Mouse (Mus musculus): ENCODE results near the gene Adra1b.

The Adra1b gene

DNA sequence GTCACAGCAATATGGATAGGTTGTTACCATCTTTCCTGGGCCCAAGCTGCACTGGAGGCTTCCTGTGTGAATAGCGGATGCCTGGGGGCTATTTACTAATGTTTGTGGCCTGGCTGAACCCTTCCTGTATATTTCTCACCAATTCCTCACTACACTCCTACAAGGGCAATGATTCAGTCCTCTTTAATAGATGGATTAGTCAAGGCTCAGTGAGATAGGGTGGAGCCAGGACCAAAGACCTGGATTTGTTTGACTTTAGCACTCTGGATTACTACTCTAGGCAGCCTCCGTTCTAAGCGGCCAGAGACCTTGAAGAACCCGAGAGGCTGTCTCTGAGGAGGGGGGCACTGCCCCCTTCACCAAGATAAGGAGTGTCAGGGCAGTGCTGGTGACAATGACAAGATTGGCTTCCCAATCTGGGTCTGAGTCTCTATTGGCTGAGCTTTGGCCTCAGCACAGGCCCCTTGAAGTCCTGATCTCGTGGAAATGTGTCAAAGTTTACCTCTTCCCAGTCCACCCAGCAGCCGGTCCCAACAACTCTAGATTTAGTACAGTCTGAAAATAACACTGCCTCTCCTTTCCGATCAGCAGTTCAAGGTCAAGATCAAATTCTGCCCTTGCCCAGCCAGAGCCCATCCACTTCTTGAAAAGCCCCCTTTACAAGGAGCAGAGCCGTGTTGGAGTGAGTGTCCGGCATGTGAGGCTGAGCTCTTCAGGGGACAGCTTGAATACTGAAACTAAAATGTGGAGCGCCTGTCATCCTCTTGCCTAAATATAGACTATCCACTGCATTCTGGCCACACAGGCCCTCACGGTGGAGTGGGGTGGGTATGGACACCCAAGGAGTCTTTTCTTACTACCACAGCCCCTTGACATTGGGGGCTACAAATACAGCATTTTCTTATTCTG, 80.2 kb downstream of the Adra1b start:
- DNase-seq (ENCODE audit: low spot score in 2 of 2) = no peak

DNA sequence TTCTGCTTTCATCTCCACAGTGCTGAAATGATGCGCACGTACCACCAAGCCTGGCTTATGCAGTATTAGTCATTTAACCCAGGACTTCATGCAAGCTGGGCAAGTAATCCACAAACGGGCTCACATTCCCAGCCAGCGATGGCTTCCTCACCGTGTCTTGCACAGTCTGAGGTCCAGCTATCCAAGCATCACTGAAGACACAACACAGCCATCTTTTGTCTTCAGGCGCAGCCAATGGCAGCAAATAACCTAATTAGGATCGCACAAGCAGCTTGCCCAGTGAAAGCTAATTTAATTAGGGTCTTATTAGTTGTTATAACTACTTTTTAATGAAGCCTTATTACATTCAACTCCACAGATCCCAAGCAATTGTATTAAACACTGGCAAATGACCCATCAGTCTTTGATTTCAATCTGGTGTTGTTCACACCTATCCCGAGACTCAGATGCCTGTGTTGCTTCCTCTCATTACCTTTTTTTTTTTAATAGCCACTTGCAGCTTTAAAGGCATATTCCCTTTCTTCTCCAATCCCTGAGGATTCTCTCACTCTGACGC, 83.6 kb downstream of the Adra1b start:
- DNase-seq (ENCODE audit: low spot score in 2 of 2) = no peak

DNA sequence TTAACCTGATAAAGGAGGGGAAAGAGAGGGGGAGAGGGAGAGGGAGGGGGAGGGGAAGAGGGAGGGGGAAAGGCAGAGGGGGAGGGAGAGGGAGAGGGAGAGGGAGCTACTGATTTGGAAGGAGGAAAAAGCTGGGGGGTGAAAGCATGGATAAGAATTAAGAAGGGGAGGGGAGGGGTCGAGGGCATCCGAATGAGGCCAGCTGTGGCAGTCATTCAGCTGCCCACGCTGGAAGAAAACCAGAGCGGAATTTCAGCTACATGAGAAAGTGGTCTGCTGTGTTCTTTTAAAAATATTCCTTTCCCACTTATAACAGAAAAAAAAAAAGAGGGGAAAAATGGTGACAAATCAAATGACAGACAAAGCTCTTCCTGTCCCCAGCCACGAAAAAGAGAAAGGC, 88.5 kb downstream of the Adra1b start:
- DNase-seq (ENCODE audit: low spot score in 2 of 2) = no peak

DNA sequence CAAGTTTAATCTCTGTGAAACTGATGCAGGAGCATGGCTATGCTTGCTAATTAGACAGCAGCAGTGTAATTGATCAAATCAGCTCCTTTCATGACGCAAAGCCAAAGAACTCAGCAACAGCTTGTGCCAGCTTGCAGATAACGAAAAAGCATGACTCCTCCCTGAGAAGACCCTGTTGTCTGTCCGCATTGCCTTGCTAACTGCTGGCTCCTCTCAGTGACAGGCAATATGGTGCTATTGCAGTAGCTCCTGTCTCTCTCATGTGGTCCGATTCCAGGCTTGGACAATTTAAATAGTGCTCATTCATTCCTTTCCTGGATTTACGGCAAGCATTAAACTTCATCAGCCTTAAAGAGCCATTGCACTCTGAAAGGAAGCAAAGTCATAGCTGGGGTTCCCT, 93.3 kb downstream of the Adra1b start:
- no peak for DNase-seq (ENCODE audit: low spot score in 2 of 2)

DNA sequence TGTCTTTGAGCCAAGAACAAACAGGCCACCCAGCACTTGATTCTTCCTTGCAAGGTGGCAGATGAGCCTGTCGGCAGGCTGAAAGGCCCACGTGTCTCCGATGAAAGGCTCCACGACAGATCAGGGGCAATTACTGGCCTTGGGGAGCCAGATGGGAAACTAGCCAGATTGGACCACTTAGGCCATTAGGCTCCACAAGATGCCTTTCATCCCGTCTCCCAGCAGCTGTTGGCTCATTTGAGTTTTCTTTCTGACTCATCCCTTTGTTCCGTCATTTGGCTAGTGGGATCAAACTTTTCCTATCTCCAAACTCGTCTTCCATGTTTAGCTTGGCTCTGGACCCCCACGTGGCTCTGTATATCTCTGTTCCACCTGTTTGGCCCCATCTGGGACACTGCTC, 105.0 kb downstream of the Adra1b start:
- no peak for DNase-seq (ENCODE audit: low spot score in 2 of 2)

DNA sequence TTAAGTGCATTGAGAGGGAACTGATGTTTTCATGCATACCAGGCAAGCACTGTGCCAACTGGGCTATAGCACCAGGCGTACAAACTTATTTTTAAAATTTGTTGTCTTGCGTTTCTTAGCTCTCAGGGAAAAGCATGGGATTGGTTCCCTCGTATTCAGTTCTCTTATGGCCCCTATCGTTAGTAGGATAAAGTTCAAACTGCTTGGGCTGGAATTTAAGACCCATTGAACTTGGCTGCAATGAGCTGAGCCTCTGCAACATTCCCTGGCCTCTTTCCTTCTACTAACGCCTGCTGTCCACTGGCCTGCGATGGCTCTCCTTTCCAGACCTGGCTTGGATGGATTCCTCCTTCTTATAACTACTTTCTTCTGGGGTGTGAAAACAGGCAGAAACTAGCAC, 110.6 kb downstream of the Adra1b start:
- no peak for DNase-seq (ENCODE audit: low spot score in 2 of 2)

DNA sequence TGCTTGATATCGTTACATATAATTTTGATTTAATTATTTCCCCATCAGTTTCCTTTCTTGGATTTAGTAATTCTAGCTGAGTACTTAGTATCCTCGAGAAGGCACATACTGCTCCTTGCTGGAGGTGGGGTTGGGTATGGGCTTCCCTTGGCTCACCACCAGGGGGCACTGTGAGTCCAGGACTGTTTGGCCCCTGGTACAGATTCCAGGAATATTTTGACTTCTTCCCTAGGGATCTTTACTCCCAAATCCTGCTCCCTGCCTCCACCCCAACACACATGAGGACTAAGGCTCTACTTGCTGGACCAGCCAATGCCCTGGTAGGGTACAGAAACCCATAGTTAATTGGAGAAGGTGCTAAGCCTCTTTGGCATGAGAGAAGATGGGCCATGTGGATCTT, 117.2 kb downstream of the Adra1b start:
- peak; percentile 30 to 42 for DNase-seq (ENCODE audit: low spot score in 2 of 2)

DNA sequence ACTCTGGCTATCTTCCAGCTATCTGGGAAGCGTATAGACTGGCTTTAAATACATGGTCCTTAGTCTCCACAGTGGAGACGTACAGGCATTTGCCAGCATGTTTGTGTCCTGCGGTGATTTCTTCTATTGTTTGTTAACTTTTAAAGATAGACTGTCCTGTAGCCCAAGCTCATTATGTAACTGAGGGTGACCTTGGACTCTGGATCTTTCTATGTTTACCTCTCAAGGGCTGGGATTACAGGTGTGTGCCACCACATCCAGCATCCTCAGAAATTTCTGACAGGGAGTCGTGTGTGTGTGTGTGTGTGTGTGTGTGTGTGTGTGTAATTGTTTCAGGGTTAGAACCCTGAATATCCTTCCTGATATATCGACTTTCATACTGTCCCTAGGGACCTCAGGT, 117.9 kb downstream of the Adra1b start:
- DNase-seq (ENCODE audit: low spot score in 2 of 2) = no peak

DNA sequence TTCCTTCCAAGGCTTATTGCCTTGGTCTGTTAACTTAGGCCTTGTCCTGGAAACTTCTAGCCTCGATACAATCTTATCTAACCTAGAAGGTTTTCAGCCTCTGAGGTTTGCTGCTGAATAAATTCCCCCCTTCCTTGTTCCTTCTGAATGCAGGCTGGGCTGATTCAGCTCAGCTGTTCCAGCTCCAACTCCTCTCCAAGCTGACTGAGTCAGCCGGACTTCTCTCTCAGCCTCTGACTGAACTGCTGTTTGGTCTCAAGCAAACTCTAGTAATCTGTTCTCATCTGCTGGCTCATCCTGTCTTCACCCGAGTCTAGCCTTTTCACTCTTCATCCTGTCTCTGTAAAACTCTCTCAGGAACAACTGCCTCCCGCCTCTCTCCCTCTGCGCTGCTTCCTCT, 121.5 kb downstream of the Adra1b start:
- DNase-seq (ENCODE audit: low spot score in 2 of 2) = no peak

DNA sequence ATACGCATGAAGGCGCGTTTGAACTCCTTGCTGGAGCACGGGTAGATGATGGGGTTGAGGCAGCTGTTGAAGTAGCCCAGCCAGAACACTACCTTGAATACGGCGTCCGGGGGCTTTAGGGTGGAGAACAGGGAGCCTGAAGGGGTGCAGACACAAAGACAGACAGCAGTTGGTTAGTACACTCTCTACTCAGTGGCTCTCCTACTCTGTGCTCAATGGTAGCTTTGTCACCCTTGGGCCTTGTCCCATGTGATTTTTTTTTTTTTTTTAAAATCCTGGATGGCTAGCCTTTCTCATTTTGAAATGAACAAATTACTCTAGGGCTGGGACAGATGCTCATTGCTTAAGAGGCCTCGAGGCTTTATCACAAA, 124.7 kb downstream of the Adra1b start:
- no peak for DNase-seq (ENCODE audit: low spot score in 2 of 2)

DNA sequence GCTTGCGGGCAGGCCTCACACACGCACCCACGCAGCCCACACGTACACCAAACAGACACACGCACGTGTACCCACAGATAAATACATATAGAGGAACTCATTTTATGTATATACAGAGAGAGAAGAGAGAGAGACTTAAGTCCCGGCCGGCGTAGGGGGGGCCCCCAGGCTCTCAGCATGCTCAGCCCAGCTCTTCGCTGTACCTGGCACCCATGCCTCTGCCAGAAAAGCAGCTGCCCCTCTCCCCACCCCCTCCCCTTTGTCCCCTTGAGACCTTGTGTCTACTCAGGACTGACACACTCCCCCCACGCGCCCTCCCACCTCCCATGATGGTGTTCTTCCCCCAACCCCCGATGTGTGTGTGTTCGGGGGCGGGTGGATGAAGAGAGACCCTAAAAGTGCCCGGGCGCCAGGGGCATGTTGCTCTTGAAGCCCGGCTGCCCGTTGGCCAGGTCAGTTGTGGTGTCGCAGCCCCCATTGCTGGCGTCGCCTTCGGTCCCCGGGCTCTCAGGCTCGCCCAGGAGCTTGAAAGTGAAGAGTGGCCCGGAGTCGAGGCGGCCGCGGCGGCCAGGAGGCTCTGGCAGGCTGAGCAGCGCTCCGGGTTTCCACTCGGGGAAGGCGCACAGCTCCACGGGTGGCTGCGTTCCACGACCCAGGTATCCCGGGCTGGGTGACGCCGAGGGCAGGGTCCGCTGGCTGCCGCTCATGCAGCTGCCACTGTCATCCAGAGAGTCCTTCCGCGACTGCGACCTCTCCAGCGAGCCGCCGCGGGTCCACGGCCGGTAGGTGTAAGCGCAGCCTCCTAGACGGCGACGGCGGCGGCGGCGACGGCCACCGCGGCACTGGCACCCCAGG, 125.3 kb downstream of the Adra1b start:
- DNase-seq (ENCODE audit: low spot score in 2 of 2) = peak in 1 of 2 experiments; percentile 23

DNA sequence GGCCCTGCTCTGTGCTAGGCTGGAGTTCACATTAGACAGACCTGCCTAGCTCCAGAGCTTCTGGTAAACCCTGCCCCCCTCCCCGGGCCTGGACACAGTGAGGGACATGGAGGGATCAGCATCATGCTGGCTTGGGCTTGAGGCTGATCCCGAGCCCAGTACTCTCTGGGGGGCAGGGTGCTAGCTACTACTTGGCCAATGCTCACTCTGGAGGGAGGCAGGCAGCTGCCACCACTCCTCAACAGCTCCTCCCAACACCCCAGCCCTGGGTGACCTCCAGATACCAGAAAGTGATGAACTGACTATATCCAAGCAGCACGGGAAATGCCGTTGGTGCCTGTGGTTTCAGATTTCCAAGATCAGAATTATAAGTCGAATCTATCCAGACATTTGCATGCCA, 127.3 kb downstream of the Adra1b start:
- DNase-seq (ENCODE audit: low spot score in 2 of 2) = no peak

DNA sequence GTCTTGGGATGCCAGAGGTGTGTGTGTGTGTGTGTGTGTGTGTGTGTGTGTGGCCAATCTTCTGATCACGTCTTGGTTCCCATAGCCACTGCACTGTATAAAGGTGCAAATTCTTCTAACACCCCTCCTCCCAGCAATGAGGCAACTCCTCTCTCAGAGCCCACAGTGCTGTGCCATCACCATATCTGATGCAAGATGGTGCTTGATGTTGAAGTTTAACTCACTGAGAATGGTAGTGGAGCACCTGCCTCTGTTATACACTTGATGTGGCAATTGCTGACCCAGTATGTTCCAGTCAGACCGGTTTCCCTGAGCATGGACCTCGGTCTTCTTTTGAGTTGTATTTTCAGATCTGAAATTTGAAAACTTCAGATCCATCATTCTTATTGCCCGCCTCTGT, 130.9 kb downstream of the Adra1b start:
- DNase-seq (ENCODE audit: low spot score in 2 of 2) = no peak

DNA sequence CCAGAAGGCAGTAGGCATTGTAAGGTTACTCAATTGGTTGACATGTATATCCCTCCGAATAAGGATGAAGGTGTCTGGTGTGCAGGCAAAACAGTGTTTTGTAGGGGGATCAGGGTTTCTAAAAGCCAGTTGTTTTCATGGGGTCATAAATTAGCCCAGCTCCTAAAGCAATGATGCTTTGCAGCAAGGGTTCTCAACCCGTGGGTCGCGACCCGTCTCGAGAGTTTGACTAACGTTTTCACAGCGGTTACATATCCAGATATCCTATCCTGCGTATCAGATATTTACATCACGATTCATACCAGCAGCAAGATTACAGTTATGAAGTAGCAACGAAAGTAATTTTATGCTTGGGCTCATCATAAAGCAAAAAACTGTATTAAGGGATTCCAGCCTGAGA, 133.3 kb downstream of the Adra1b start:
- DNase-seq (ENCODE audit: low spot score in 2 of 2) = no peak

DNA sequence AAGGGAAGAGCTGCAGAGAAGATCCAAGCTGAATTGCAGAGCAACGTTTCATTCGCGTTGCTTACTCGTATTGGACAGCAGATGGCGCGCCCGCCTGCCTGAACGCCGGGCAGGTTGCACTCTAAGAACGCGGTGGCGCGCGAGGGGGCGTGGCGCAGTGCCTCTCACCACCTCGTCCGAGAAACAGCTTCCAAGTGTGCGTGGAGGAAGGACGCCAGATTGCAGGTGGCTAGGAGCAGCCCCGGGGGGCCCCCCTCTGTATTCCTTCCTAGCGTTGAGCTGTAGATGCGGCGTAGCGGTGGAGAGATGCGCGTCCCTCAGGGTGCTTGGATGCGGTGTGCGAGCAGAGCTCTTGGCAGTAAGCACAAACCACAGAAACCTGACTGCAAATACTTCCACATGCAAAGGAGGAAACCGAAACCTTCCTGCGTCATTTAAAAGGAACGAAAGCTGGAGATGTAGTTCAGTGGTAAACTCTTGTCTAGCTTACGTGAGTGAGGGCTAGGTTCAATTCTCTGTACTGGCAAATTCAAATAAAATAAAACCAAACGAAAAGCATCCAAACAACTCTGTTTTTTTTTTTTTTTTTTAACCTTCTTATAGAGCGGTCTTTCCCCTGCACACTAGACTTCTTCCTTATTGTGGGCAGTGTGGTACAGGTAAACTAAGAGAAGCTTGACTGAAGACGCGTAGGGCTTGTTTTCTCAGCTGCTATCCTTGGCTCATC, 133.9 kb downstream of the Adra1b start:
- DNase-seq (ENCODE audit: low spot score in 2 of 2) = peak; percentile 43 to 80

DNA sequence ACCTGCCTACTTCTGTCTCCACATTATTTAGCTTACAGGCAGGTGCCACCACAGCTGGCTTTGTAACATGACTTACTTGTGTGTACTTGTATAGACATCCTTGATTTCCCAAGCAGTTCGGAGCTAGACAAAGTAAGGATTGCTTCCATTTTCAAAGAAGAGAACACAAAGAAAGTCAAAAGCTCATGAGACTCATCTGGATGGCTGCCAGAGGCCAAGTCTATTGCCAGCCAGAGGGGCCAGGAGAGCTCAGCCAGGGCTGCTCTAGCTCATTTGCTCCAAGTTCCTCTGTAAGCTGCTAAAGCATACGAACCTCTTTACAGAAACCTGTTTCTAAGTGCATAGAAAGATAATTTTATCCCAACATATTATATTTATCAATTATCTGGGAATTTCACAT, 142.6 kb downstream of the Adra1b start:
- DNase-seq (ENCODE audit: low spot score in 2 of 2) = no peak

DNA sequence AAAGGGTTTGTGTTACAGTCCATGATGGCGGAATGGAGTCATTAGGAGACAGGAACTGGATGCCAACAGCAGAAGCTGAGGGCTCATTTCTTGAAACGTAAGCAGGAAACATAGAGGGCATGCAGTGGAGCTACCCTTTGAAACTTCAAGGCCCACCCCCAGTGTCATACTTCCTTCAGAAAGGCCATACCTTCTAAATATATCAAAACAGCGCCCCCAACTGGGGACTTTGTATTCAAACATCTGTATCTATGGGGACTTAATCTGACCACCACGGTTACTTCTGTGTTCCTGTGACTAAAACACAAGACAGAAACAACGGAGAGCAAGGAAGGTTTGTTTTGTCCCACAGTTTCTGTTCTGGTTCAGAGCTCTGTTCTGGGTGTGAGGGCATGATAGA, 145.6 kb downstream of the Adra1b start:
- no peak for DNase-seq (ENCODE audit: low spot score in 2 of 2)

DNA sequence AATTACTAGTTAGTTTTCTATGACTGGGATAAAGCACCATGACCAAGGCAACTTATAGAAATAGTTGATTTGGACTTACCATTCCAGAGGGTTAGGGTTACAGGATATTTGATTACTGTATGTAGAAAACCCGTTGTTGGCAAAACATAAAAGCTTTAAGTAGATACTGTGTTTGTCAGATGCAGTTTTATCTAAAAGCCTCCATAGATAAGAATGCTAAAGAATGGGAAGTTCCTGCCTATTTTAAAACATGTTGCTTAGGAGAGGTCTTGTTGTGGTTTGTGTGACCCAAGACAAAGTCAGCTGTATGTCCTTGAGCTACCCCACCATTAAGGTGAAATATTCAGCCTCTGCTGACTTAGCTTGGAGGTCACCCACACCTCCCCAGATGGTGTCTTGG, 146.4 kb downstream of the Adra1b start:
- DNase-seq (ENCODE audit: low spot score in 2 of 2) = no peak

DNA sequence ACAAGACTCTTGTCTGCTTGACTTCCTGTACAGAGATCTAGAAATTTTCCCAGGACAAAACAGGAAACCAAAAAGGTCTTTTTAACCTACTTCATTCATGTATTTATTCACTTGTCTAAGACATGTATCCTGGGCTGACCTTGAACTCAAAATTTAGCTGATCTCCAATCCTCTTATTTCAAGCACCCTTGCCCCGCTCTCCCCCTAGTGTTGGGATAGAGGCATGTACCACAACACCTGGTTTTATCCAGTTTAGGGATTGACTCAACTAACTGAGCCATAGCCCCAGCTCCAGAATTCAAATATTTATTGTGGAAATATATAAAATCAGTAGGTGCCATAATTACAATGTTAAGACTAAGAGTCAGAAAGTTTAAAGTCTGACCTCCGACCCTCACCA, 149.5 kb downstream of the Adra1b start:
- no peak for DNase-seq (ENCODE audit: low spot score in 2 of 2)

DNA sequence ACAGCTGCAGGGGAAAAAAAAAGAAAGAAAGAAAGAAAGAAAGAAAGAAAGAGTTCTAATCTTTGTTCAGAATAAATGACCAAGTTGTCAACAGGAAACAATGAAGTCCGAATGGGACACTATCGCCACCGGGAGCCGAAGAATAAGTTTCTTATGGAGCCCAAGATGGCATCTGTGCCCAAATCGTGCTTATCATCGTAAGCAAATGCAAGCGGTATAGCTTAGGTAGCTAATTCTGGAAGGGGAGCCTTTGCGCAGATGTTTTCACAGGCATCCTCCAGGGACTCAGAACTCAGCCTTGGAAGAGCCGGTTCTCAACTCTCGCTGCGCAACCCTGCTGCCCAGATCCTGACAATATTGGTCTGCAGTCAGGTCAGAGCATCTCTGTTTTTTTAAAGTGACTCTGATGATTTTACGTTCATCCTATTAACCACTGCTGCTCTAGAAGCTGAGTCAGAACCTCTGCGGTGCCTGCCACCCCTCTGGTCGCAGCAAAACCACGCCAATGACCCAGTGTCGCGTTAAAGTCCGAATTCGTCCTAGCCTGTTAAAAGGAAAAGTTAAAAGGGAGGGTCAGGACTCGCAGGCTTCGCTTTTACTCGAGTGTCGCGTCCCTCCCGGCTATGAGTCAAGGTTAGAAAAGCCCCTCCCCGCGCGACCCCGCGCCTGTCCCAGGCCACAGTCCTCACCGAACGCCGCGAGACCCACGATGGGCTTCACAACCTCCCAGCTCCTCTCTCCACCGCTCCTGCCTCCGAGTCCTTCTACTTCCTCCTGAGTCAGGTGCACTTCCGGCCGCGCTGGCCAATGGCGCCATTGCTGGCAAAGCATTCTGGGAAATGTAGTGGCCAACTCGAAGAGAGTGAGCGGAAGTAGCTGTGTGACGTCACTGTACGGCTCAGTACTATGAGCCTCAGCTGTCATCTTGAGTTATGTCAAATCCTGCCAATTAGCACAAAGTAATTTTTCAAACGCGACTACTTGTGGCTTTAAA, 153.5 kb downstream of the Adra1b start, which contains the start of gene Ttc1:
Gene Ttc1, minus strand, starts transcription at position 776 of the 994 bp plus-strand sequence.
- DNase-seq (ENCODE audit: low spot score in 2 of 2) = peak; percentile 84 to 95

All from urinary bladder, adult 18-20 months (tissue).